Mouse (Mus musculus): ENCODE measurements around the gene Bcam.

Bcam gene

GRCm38 (mm10) chr7:19752652-19753051 is 18.2 kb downstream of the Bcam start:
- no peak for DNase-seq (ENCODE audit: low spot score)

DNA sequence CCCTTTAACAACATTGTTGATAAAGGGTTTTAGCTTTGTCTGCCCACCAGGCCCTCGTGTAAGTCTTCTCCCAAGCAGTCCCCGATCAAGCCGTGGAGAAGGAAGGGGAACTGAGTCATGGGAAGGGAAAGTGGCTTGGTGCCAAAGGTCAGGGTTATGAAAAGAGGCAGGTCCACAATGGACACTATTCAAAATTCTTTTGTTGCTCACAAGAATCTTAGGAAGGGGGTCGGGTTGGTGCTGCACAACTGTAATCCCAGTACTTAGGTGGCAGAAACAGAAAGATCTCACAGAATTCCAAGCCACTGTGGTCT is 19.8 kb downstream of the Bcam start:
- DNase-seq (ENCODE audit: low spot score): no peak

- peak; percentile 88 for DNase-seq (ENCODE audit: low spot score)
Measured at GRCm38 (mm10) chr7:19750217-19751069, 20.4 kb downstream of the Bcam start, which contains the start of gene Nectin2. Gene Nectin2 (minus strand): TSS chr7:19750483.

GRCm38 (mm10) chr7:19749389-19750216 is 21.2 kb downstream of the Bcam start:
- DNase-seq (ENCODE audit: low spot score): peak; percentile 99

DNA sequence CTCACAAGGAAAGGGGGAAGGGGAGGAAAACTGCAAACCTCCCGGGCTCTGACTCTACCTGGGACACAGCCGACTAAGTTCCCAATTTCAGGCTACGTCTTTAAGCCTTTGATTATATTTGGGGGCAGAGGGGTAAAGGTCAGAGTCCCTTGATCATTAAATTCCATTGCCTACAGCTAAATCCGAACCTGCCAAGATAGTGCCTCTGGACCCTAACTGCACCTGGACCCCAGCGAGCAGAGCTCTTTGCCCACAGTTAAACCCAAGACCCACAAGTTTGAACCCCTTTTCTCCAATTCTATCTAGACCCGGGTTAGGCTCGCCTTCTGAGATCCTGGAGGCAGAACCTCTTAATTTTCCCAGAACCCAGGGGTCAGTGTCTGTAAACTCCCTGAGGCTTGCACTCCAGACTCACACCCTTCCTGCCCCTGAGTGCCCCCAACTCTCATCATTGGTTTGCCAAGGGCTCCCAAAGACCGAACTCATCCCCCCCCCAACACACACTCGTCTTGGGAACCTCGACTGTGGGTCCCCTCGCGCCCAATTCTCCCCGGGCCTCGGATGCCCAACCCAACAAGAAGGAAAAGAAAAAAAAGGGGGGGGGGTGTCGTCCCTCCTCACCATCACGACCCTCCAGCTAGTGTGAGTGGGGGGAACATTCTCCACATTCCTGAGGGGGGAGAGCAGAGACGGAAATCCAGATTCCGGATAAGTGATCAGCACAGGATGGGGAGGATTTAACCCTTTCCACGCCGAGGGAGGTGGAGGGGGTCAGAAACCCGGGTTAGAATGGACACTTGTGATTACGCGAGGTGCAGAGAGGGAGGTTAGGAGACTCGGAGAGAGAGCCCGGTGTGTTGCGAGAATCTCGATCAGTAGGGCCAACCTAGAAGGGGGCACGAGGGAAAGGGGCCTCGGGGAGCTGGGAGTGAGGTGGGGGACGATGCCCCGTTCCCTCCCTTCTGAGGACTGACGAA is 22.3 kb downstream of the Bcam start:
- peak; percentile 31 for DNase-seq (ENCODE audit: low spot score)

- no peak for DNase-seq (ENCODE audit: low spot score)
Measured at GRCm38 (mm10) chr7:19747420-19748218, 23.2 kb downstream of the Bcam start.

- no peak for DNase-seq (ENCODE audit: low spot score)
Measured at GRCm38 (mm10) chr7:19746426-19747201, 24.2 kb downstream of the Bcam start.

- no peak for DNase-seq (ENCODE audit: low spot score)
Measured at GRCm38 (mm10) chr7:19745971-19746370, 24.8 kb downstream of the Bcam start.

DNA sequence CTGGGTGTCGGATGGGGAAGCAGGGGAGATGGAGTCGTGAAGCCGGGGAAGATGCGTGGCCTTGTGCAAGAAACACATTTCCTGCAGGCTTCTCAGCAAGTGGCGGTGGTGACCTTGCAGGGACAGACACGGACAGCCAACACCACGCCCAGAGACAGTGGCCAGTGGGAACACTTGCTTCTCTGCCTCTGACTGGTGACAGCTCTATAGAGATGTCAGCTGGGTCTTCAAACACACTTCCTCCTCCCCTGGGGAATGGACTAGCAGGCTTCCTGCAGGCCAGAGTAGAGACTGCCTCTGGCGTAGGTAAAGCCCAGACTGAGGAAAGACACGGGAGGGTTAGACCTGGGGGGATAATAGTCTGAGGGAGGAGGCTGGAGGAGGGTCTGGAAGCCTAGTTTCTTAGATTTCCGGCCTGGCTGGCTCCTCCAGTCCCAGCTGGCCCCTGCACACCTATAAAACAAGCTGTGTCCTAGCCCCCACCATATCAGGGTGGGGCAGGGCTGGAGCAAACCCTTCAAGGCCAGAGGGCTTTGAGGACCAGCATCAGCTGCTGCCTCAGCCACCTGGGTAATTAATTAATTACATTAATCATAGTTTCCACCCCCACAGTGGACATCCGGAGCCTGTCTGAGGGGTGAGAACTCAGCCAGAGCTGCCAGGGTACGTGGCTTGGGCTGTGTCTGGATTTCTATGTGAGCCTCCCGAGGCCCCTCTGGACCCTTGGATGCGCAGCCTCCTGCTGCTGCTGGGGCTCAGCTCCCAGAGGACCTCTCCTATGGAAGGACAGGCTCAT is 26.0 kb downstream of the Bcam start:
- no peak for DNase-seq (ENCODE audit: low spot score)

GRCm38 (mm10) chr7:19743791-19744190 is 27.0 kb downstream of the Bcam start:
- no peak for DNase-seq (ENCODE audit: low spot score)

GRCm38 (mm10) chr7:19742468-19742867 is 28.3 kb downstream of the Bcam start:
- no peak for DNase-seq (ENCODE audit: low spot score)

DNA sequence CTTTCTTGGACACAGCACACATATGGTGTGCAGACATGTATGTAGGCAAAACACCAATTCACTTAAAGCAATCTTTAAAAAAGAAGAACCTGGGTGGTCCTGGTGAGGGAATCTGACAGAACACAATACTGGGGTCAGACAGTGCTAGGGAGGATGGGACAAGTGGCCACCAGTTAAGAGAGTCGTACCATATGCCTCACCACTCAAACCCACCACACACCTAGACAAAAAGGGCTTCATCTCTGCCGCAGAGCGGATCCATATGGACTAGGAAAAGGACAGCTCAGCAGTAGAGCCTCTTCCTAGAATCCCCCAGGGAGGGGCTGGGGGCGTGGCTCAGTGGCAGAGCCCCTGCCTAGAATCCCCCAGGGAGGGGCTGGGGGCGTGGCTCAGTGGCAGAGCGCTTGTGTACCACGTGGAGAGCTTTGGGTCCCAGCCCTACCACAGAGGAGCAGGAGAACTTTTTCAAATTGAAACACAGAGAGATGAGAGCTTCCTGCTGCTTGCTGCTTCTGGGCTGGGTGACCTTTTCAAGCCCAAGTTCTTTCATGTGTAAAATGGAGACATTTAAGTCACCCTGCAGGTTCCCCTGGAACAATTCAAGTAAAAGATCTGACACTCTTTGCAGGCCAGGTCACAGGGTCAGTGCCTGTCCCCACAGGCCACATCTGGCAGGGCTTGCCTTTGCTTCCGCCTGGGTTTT is 29.3 kb downstream of the Bcam start:
- DNase-seq (ENCODE audit: low spot score): no peak

- DNase-seq (ENCODE audit: low spot score): no peak
Measured at GRCm38 (mm10) chr7:19740269-19740668, 30.5 kb downstream of the Bcam start.

GRCm38 (mm10) chr7:19738771-19739170 is 32.0 kb downstream of the Bcam start:
- DNase-seq (ENCODE audit: low spot score): no peak

DNA sequence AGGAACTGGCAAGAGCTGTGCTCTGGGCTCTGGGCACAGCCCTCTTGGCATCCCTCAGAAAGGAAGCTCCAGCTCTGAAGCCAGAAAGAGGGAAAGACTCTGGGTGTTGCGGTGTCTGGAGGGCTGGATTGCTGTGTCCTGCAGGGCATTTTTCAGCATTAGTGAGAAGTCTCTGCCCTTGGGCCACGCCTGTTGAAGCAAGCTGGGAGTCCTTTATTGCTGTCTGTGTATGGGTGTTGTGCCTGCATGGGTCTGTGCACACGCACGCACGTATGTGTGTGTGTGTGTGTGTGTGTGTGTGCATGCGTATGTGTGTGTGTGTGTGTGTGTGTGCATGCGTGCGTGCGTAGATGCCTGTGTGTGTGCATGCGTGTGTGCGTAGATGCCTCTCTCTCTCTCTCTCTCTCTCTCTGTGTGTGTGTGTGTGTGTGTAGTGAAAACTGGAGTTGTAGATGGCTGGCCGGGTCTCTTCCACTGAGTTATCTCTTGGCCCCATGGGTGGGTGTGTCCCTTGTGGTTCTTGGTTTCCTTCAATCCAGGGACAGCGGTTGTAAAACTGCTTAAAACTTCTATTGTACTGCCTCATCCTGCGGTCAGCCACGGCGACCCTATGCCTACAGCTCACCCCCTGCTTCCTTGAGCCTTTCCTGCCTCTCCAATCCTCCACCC is 34.3 kb downstream of the Bcam start:
- DNase-seq (ENCODE audit: low spot score): no peak

DNA sequence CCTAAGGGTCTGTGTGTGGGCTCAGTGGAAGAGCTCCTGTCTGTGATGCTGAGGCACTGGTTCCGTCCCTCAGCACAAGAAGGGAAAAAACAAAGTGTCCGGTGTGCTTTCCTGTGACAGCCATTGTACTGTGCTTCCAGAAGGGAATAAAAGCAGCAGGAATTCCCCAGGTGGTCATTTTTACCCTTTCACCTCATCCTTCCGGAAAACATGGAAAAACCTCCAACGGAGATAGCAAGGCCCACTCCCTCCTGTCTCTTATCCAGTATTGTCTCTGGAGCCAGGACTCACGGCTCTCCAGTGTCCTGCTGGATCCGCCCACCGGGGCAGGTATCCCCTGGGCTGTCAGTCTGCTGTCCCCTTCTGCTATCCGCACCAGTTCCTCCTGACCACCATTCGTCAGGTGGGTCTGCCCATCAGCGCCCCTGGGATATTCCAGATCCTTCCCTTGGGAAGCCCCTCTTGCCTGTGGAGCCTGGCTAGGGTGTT is 36.6 kb downstream of the Bcam start:
- DNase-seq (ENCODE audit: low spot score): no peak

- DNase-seq (ENCODE audit: low spot score): no peak
Measured at GRCm38 (mm10) chr7:19726541-19726940, 44.3 kb downstream of the Bcam start.

- DNase-seq (ENCODE audit: low spot score): no peak
Measured at GRCm38 (mm10) chr7:19724167-19724566, 46.6 kb downstream of the Bcam start.

Data from ovary, postnatal 14 days (tissue).